Mouse (Mus musculus) frontal cortex, postnatal 25 days (tissue): ENCODE data around the gene Agr3.

Experiments
- DNase-seq, 2 experiments: peaks; one replicate each; pipeline ENCODE4 v3.0.0; 2022; ENCODE audit warnings: low spot score in 2 of 2

Gene Agr3

DNA sequence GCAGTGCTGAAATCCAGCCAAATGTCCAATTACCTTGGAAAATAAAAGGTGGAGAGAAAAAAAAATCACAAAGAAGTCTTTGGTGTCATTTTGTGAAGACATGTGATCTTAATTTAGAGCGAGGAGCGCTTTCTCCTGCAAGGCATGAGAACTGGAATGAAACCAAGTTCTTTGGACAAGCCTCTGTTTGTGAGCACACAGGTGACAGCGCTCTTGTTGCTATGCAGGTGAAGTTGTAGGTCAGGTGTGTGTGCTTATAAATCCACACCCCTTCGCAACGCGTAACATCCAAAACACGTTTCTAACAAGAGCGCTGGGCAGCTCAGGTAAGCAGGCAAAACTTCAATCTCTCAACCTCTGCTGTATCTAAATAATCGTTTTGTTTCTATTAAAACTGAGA, at the start of gene Agr3:
Gene Agr3 (plus strand): TSS at position 219 of the 400 bp plus-strand sequence.
- no peak for DNase-seq

DNA sequence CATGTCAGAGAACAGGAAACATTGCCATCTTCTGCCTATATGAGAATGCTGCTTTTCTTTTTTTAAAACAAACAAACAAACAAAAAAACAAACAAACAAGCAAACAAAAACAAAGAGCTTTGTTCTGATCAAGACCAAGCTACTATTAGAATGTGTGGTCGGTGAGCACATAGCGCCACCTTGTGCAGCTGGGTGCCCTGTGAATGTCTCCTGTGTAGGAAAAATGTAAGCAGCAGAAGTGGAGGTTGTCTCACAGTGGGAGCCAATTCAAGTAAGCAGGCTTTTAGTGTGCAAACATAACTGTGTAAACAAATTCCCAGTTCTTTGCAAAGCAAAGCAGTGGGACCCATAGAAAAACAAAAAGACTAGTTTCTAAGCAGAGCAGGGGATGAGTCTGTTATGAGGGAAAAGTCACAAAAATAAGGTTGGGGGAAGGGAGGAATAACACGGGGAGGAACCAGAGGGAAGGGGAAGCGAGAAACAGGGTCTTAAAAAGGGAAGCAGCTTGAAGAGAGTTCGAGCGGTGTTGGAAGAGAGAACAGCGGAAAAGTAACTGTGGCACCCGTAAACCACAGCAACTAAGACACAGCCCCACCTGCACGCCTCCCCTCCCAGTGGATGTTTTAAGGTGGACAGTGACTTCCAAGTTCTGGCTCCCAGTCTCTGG, 40.4 kb upstream of the Agr3 start:
- peak in 1 of 2 experiments; percentile 31 for DNase-seq

DNA sequence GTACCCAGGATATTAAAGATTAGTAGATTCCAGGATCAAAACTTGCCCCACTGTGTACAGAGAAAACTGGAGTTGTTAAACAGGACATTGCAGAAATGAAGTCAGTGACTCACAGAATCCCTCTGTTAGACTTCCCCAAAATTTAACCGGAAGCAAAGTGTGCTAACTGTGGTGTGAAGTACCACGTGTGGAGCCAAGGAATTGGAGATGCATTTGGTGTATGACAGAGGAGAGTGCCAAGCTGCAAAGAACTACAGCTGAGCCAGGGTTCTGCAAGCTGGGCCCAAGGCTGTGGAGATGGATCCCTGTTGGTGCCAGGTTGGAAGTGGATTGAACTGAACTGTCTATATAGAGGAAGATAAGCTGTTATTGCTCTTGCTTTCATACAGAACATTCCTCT, 36.0 kb upstream of the Agr3 start:
- DNase-seq, result no peak

DNA sequence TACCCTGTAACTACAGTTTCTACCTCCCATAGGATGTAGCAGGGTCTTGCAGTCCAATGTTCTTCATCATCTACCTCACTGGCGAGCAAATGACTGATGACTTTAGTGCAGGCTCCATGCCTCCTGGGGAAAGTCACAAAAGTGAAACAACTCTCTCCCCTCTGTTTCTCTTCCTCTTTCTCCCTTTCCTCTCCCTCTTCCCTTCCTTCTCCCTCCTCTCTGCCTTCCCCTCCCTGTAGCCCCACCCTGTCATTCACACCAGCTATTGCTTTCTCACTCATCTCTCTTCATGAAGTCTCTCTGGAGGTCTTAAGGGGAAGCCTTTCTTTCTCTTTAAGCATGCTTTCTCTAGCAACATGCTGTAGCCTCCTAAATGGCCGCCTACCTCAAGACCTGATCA, 34.7 kb upstream of the Agr3 start:
- DNase-seq, result no peak

DNA sequence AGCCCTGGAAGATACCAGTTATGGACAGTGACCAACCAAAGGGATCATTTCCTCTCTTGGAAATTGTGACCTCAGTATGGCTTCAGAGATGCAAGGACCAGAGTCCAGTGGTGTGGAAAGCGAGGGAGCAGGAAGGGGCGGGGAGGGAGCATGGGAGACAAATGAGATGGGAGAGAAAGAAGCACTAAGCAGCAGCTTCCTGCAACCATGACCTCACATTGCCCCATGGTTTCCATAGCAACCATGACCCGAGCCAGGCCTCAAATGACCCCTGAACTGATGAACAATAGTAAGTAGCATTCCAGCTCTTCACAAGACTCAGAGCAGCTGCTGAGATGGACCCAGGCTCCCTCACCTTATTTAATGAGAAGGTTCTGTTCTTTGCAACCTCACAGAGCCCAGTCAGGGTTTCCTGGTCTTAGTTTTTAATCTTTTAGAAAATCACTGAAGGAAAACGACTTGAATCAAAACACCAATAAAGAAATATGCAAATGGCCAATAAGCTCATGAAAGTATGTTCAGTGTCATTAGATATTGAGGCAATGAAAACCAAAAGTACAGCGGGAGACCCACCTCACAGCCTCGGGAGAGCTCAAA, 31.0 kb upstream of the Agr3 start:
- DNase-seq, result no peak

DNA sequence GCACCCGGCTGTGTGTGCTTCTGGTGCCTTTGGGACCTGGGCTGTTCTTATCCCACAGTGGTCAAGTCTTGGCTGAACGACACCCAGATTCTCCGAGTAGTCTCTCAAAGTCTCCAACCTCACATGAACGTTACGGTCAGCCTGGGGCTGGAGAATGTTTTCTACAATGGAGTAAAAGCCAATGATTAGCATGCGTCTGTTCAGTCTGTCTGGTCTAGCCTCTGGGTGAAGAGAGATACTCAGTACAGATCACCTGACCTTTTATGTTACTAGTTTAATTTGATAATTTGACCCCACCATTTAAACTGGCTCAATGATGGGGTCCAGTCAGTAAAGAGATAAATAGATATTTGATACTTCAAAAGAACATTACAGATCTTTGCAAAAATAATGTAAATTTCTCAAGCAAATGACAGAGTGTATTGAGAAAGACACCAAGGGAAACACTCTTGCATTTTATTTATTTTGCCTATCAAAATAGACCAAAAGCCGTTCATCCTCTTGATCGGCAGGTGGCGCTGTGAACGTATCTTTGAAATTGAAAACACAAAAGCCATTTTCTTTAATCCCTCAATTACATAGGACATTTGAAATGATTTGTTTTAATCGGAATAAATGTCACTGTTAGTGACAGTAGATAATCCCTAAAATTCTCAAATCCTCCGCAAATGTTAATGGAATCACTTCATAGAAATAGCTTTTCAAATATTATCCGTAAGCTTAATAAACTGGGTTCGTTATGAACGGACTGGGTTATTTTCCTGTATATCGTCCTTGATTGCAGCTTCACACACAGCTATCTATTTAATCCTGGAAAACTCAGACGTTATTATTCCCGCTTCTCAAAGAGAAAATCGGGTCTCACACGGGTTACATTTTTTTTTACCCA, 29.3 kb upstream of the Agr3 start:
- DNase-seq, result peak; percentile 55

DNA sequence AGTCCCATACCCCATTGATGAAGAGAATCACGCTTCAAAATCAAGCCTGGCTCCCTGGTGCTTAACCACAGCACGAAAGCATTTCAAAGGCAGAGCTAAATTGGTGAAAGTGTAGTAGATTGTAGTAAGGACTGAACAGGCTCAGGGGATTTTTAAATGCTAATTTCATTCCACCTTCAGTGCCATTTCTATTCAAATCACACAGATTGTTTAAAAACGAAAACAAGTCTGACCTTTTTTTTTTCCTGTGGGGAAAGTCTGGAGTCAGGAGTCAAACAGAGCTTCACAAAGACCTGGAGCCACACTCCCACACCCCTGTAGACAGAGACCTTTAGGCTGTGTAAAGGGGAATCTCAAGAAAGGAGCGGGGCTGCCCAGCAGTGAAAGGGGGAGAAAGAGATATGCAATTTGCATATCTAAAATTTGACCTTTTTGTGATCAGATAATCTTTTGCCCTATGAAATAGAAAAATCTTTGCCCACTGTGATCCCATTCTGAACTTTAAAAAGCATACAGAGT, 28.6 kb upstream of the Agr3 start:
- DNase-seq, result no peak

DNA sequence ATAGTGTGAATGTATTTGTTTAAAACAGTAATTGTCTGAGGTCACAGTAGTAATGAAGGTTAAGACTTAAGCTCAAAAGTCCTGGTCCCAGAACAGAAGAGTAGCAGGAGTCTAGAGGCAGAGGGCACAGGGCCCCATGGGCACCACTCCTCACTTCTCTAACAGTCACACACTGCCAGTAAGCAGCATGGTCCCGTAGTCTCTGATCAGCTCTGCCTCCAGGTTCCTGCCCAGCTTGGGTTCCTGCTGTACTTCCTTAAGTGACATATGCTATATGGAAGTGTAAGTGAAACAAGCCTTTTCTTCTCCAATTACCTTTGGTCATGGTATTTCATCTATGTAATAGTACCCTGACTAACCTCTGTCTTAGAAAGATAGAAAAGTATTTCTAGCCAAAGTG, 14.8 kb upstream of the Agr3 start:
- DNase-seq, result no peak

DNA sequence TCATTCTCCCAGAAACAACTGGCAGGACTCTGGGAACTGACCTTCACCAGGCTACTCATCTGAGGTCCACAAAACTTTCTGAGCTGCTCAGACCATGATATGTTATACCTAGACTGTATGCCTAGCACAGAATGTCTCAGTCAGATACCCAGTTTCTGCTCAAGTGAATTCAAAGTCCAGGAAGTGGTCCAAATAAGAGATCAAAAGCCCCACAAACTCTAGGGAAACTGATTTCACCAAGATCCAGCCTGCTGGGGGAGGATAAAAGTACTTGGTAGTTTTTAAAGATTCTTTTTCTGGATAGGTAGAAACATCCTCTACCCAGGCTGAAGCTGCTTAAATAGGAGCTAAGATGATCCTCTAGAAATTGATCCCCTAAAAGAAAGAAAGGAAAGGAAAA, 9.6 kb upstream of the Agr3 start:
- no peak for DNase-seq

DNA sequence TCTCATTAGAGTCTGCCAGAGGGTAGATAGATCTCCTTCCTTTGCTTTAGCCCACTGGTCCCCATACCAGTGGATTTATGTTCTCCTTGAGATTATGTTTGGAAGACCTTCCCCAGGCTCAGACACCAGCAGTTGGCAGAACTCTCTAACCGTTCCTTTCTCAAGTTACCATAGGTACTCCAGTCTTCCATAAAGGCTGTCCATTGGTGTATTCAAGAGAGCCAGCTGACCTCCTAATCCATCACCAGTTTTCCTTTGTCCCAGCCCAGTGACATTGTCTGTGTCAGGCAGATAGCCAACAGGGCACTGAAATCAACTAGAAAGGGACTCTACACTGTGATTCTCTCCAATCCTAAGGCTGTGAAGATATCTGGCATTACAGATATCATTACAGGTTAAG, 9.0 kb upstream of the Agr3 start:
- DNase-seq, result no peak

DNA sequence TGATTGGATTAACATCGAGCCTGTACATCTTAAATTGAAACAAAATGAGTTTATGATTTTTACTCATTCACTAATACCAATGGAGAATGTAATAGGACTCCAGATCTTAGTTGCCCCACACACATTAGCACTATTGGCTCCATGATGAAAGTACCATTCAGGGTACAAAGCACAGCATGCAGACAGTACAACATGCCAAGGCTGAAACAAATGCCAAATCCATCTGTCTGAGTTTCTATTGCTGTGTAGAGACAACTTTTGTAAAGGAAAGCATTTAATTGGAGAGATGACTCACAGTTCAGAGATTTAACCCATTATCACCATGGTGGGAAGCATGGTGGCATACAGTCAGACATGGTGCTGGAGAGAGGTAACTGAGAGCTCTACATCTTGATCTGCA, 7.4 kb upstream of the Agr3 start:
- no peak for DNase-seq

DNA sequence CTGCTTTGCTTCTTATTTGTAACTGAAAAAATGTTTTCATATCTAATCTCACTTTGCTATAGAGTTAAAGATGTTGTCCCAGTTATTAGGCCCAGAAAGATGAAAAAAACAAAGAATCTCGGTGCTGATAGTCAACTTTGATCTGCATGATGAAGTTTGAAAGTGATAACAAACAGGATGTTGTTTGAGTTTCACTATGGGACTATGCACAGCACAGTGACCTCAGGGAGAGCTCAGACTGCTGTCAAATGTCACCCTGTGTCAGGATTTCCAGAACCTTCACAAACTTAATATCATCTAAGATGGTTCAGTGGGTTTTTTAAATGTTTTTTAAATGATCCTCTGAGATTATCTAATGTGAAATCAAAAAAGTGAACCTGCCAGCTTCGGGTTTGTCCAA, 2.4 kb downstream of the Agr3 start:
- DNase-seq, result no peak

DNA sequence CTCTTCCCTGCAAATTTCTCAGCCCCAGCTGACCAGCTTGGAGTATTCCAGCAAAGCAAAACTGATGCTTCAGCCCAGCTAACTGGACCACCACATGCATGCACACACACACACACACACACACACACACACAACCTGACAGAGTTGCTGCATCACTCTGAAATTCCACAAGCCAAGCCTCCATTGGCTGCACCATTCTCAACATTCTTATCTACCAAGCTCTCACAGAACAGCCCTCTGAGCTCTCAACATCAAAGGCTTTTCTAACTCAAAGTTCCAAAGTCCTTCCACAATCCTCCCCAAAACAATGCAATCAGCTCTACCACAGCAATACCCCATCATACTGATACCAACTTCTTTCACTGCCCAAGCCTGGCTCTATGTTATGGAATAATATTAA, 7.4 kb downstream of the Agr3 start:
- no peak for DNase-seq

DNA sequence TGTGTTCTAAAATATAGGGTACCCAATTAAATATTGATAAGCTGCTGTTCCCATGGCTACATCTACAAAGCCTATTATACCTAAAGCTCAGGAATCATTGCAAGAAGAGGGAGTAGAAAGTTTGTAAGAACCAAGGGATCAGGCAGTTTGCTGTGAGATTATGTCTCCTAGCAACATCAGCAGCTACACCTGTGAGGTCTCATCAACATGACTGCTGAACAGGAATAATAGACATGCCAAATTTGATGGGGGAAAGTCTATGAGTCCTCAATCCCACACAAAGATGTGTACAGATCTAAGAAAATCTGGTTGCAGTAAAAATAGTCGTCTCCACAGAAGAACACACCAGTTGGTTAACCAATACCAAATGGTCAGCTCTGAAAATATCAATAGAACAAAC, 26.3 kb downstream of the Agr3 start:
- no peak for DNase-seq

DNA sequence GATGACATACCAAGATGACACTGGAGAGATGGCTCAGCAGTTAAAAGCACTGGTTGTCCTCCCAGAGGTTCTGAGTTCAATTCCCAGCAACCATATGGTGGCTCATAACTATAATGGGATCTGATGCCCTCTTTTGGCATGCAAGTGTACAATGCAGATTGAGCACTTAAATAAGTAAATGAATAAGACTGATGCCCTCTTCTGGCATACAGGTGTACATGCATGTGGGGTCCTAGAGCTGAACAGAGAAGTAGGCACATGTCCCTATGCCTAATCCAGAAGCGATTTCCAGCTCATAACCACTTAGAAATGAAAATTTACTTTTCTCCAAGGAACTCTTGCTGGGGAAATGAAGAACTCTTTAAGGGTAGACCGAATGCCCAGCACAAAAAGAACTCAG, 31.8 kb downstream of the Agr3 start:
- DNase-seq, result no peak

DNA sequence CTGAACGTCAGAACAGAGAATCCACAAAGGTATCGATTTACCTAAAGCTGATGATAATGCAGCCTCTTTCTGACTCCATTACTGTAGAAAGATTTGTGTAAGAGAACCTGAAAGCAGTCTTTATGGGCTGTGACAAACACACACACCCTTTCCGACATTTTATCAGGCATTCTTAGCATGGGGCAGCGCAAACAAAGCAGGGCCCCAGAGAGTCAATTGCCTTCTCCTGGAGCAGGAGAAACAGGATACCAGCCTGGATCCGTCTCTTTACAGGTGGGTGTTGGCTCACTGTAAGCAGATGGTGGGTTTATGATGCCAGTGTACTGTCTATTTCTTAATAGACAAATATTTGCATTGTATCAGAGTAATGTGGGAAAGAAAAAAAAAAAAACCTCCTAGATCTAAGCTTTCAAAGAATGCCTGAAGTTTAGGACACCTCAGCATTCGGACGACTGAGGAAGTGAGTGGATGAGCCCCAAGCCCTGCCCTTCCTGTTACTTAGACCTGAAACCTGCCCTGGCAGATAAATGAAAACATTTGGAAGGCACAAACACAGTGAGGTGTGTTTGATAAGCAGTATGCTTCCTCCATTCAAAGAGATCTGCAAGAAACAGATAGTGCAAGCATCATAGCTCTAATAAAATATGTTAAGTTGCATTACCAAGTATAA, 40.8 kb downstream of the Agr3 start:
- DNase-seq, result no peak

DNA sequence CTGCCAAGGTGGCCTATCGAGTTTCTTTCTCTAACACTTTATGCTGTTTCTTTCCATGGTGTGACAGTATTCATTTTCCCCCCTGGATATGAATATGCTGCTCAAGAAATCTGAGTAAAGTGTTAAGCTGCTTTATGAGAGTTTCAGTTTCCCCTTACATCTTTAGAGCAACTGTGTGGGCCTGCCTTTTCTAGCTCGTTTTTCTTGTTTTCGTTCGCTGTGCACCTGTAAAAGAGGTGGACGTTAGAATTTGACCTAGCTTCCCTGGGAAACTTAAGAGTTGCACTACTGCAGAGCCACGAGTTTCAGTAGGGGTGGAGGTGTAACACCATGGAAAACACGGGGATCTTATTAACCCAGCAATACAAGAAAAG, 41.3 kb downstream of the Agr3 start:
- DNase-seq, result no peak

DNA sequence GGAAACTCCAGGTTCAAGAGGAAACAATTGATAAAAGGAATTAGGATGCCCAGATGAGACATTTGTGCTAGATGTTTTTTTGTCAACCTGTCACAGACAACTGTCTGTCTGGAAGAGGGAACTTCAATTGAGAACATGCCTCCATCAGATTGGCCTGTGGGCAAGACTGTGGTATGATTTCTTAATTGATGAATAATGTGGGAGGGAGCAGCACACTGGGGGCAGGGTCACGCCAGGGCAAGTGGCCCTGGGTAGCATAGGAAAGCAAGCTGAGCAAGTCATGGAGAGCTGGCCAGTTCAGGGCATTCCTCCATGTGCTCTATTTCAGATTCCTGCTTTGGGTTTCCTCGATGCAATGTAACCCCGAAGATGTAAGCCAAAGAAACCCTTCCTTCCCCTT, 50.5 kb downstream of the Agr3 start:
- no peak for DNase-seq

DNA sequence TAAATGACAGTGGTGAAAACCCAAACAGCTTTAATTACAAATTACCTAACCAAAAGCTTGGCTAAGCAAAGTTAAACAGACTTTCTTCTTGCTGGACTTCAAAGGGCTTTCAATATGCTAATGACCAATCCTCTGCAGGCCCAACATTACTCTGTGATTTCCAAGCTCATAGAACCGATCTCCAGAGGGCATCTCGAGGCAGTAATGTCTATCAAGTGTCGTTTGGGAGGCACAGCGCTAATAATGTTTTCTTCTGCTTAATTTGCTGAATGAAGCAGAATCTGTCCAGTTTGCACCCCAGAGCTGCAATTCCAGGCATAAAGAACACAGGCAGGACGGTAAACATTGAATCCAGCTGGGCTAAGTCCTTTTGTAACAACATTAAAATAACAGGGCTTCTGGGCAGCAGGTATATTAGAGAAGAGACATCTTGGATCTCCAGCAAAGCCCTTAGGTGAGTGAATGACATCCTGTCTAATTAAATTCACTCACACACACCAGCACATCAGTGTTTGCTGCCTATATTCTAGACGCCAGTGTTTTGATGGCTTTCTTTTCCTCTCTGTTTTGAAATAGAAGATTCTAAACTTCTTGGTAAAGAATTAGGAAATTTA, 52.3 kb downstream of the Agr3 start:
- DNase-seq, result no peak

DNA sequence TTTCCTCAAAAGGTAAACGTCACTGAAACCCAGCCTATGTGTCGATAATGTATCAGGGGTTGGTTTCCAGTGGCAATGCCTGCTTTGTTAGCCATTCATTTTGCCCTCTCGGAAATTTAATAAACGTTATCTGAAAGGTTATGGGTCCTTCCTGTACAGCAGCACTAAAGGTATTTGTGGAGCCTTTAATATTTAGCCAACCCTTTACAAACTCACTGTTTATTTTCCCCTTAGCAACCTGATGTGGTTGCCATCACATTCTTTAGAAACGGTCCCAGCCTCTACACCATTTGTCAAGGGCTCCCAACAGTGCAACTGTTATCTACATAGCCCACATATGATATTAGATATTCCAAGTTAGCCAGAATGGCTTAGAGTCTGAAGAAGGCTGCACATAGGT, 54.2 kb downstream of the Agr3 start:
- no peak for DNase-seq

DNA sequence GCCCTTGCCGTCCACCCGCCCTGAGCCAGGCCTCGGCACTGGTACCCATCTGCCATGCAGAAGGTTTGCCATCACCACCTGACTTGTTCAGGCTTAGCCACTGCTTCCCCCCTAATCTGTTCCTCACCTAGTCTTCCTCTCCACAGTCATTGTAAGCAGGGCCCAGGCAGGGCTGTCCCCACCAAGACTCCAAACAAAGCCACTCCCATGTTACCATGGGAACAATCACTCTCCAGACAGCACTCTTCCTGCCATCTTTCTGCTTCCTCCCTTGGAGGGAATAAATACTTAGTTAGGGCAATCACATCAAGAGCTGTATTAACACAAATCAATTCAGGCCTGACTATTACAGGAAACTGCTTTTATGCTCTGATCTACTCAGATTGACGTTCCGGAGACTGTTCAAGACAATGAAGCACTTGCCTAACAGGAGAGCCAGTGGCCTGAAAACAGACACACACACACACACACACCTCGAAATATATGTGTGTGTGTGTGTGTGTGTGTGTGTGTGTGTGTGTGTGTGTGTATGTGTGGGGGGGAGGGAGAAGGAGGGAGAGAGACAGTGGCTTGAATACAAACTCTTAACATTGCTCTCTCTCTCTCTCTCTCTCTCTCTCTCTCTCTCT, 56.4 kb downstream of the Agr3 start:
- no peak for DNase-seq
